Mouse (Mus musculus) heart, embryonic 16.5 days (tissue): ENCODE results near the gene Casq2. TPM values are rescaled to one million over a fixed set of nuclear protein-coding genes. Genes with fewer than 3 reads are reported as not detected.
A peak's percentile ranks its signal among the peaks of the same experiment; 100 is the strongest.

Experiments used
- ATAC-seq: fragments of 200-750 bp; cut with Nextera tagmentation; replicated peaks from 2 replicates; pipeline ENCODE4 v1.8.0; 2017; ENCODE audit warnings: moderate number of reproducible peaks; ENCODE audit not compliant: insufficient read depth, low FRiP score; ENCODE audit errors: extremely low read depth
- H3K27ac ChIP-seq: fragments of 300-500 bp; sonication (generic); 2 replicates; pipeline ENCODE4 v1.5.1; 2014; ENCODE audit warnings: mild to moderate bottlenecking, low read length, control low read depth, moderate library complexity
- H3K27me3 ChIP-seq: fragments of 300-500 bp; sonication (generic); 2 replicates; pipeline ENCODE4 v1.6.1; 2014; ENCODE audit warnings: low read length, mixed read lengths; ENCODE audit not compliant: control insufficient read depth, insufficient read depth
- H3K36me3 ChIP-seq: fragments of 300-500 bp; sonication (generic); 2 replicates; pipeline ENCODE4 v1.6.1; 2014; ENCODE audit not compliant: control insufficient read depth, insufficient read depth
- H3K4me1 ChIP-seq: fragments of 300-500 bp; sonication (generic); 2 replicates; pipeline ENCODE4 v1.6.1; 2014; ENCODE audit warnings: low read length, mixed read lengths; ENCODE audit not compliant: control insufficient read depth, insufficient read depth
- H3K4me2 ChIP-seq: fragments of 300-500 bp; sonication (generic); 2 replicates; pipeline ENCODE4 v1.6.1; 2014; ENCODE audit warnings: low read depth, mild to moderate bottlenecking, control low read depth, low read length
- H3K4me3 ChIP-seq: fragments of 300-500 bp; sonication (generic); 2 replicates; pipeline ENCODE4 v1.5.1; 2014; ENCODE audit warnings: mild to moderate bottlenecking, control low read depth, low read length
- H3K9ac ChIP-seq: fragments of 300-500 bp; sonication (generic); 2 replicates; pipeline ENCODE4 v1.6.1; 2014; ENCODE audit warnings: low read length, control low read depth
- H3K9me3 ChIP-seq: fragments of 300-500 bp; sonication (generic); replicated peaks from 2 replicates; pipeline ENCODE4 v1.6.1; 2016; ENCODE audit warnings: low read length; ENCODE audit not compliant: control insufficient read depth
- WGBS: fragments of 180-500 bp; shearing (Covaris S2); extraction: QIAGEN DNeasy Blood & Tissue Kit; methylation state at CpG from one replicate; pipeline ENCODE4 v1.1.7; 2014; 5-methylcytosine and 5-hydroxymethylcytosine counted together
- polyA plus RNA-seq: library from polyadenylated mRNA; unstranded; fragments of >200 nt; fragmentation: Nextera tagmentation; extraction: Ambion mirVana; gene quantifications from 2 replicates; pipeline ENCODE4 v1.2.1, GENCODE M21; 2015

The Casq2 gene
- polyA plus RNA-seq: 635 and 703 TPM in 2 replicates

- Histone ChIP-seq H3K4me3 (peak within 1 kb of the TSS; percentile 63), H3K27ac (peak within 1 kb of the TSS; percentile 96), H3K4me1 (peaks cover 28% of the 10 kb centered on the region), H3K27me3 (no peaks in the 10 kb centered on the region), H3K36me3 (no peaks in the 10 kb centered on the region), H3K4me2 (peak within 1 kb of the TSS; percentile 50), H3K9me3 (no peaks in the 10 kb centered on the region), H3K9ac (peak within 1 kb of the TSS; percentile 82)
- peak; percentile 80 for ATAC-seq
- 29% methylated on average over 4 of the region's 4 CpGs for WGBS
Measured at GRCm38 (mm10) chr3:102086283-102086682, at the start of gene Casq2. Gene Casq2 (plus strand): TSS chr3:102086415.

- ATAC-seq: no peak
- Histone ChIP-seq H3K27ac (no peak overlapping the region), H3K36me3 (no peaks in the 10 kb centered on the region), H3K4me1 (no peaks in the 10 kb centered on the region), H3K9ac (no peak overlapping the region), H3K4me2 (no peak overlapping the region), H3K27me3 (no peaks in the 10 kb centered on the region), H3K9me3 (peaks cover 4% of the 10 kb centered on the region), H3K4me3 (no peak overlapping the region)
- 78% methylated on average over 5 of the region's 5 CpGs for WGBS
Measured at GRCm38 (mm10) chr3:102037806-102038205, 48.4 kb upstream of the Casq2 start.

- Histone ChIP-seq H3K27ac (no peak overlapping the region), H3K36me3 (no peaks in the 10 kb centered on the region), H3K9me3 (peaks cover 4% of the 10 kb centered on the region), H3K4me1 (no peaks in the 10 kb centered on the region), H3K4me2 (no peak overlapping the region), H3K4me3 (no peak overlapping the region), H3K9ac (no peak overlapping the region), H3K27me3 (no peaks in the 10 kb centered on the region)
- ATAC-seq: no peak
- 65% methylated on average over 6 of the region's 6 CpGs for WGBS
Measured at GRCm38 (mm10) chr3:102038608-102039007, 47.6 kb upstream of the Casq2 start.

GRCm38 (mm10) chr3:102041632-102042031, 44.6 kb upstream of the Casq2 start:
- 85% methylated on average over 4 of the region's 4 CpGs for WGBS
- no peak overlapping the region for H3K27ac ChIP-seq
- peaks cover 4% of the 10 kb centered on the region for H3K9me3 ChIP-seq
- no peak overlapping the region for H3K9ac ChIP-seq
- H3K36me3 ChIP-seq: no peaks in the 10 kb centered on the region
- H3K4me2 ChIP-seq: no peak overlapping the region
- no peak overlapping the region for H3K4me3 ChIP-seq
- no peak for ATAC-seq
- H3K27me3 ChIP-seq: no peaks in the 10 kb centered on the region
- H3K4me1 ChIP-seq: no peaks in the 10 kb centered on the region

GRCm38 (mm10) chr3:102045071-102045470, 41.1 kb upstream of the Casq2 start:
- Histone ChIP-seq H3K4me3 (no peak overlapping the region), H3K27ac (no peak overlapping the region), H3K4me1 (no peaks in the 10 kb centered on the region), H3K9ac (no peak overlapping the region), H3K9me3 (no peaks in the 10 kb centered on the region; the same call in 1 of the 2 replicates), H3K27me3 (no peaks in the 10 kb centered on the region), H3K4me2 (no peak overlapping the region), H3K36me3 (no peaks in the 10 kb centered on the region)
- no peak for ATAC-seq
- WGBS: 25% methylated on average over 3 of the region's 3 CpGs

- no peak overlapping the region for H3K27ac ChIP-seq
- H3K9ac ChIP-seq: no peak overlapping the region
- peaks cover 2% of the 10 kb centered on the region; the same call in 1 of the 2 replicates for H3K9me3 ChIP-seq
- H3K4me1 ChIP-seq: no peaks in the 10 kb centered on the region
- 75% methylated on average over 2 of the region's 2 CpGs for WGBS
- no peak overlapping the region for H3K4me3 ChIP-seq
- no peaks in the 10 kb centered on the region for H3K27me3 ChIP-seq
- no peak for ATAC-seq
- H3K36me3 ChIP-seq: no peaks in the 10 kb centered on the region
- H3K4me2 ChIP-seq: no peak overlapping the region
Measured at GRCm38 (mm10) chr3:102047532-102047931, 38.7 kb upstream of the Casq2 start.

- 85% methylated on average over 14 of the region's 14 CpGs for WGBS
- Histone ChIP-seq H3K4me2 (no peak overlapping the region), H3K9ac (no peak overlapping the region)
Measured at GRCm38 (mm10) chr3:102049207-102050104, 36.8 kb upstream of the Casq2 start.

GRCm38 (mm10) chr3:102052036-102052435, 34.2 kb upstream of the Casq2 start:
- ATAC-seq: no peak
- H3K27ac ChIP-seq: no peak overlapping the region

More at GRCm38 (mm10) chr3:102049207-102050104, 36.8 kb upstream of the Casq2 start:
- no peak overlapping the region for H3K27ac ChIP-seq
- ATAC-seq: no peak
- 0 out of 2 replicates have a peak, but pooled peaks cover 2% of the 10 kb centered on the region for H3K4me1 ChIP-seq
- no peaks in the 10 kb centered on the region for H3K36me3 ChIP-seq
- no peaks in the 10 kb centered on the region for H3K27me3 ChIP-seq
- H3K4me3 ChIP-seq: no peak overlapping the region
- H3K9me3 ChIP-seq: 0 out of 2 replicates have a peak, but pooled peaks cover 2% of the 10 kb centered on the region

GRCm38 (mm10) chr3:102053293-102053692, 32.9 kb upstream of the Casq2 start:
- ATAC-seq: no peak
- Histone ChIP-seq H3K4me1 (peaks cover 6% of the 10 kb centered on the region; the same call in 1 of the 2 replicates), H3K4me3 (no peak overlapping the region), H3K27ac (no peak overlapping the region), H3K9me3 (0 out of 2 replicates have a peak, but pooled peaks cover 2% of the 10 kb centered on the region), H3K36me3 (no peaks in the 10 kb centered on the region), H3K9ac (no peak overlapping the region), H3K4me2 (no peak overlapping the region), H3K27me3 (no peaks in the 10 kb centered on the region)
- 54% methylated on average over 8 of the region's 8 CpGs for WGBS

More at GRCm38 (mm10) chr3:102052036-102052435, 34.2 kb upstream of the Casq2 start:
- H3K4me2 ChIP-seq: no peak overlapping the region
- no peak overlapping the region for H3K4me3 ChIP-seq
- 0 out of 2 replicates have a peak, but pooled peaks cover 2% of the 10 kb centered on the region for H3K4me1 ChIP-seq
- no peaks in the 10 kb centered on the region for H3K27me3 ChIP-seq
- WGBS: 48% methylated on average over 3 of the region's 3 CpGs
- no peaks in the 10 kb centered on the region for H3K36me3 ChIP-seq
- no peak overlapping the region for H3K9ac ChIP-seq
- H3K9me3 ChIP-seq: 0 out of 2 replicates have a peak, but pooled peaks cover 2% of the 10 kb centered on the region
